Mouse (Mus musculus) layer of hippocampus, adult 18-20 months (tissue): Measurements from ENCODE around the gene Pcdh9. TPM values are rescaled to one million over a fixed set of nuclear protein-coding genes. Genes with fewer than 3 reads are reported as not detected.

Experiments
- DNase-seq, 2 experiments: peaks; one replicate each; pipeline ENCODE4 v3.0.0; 2022; ENCODE audit warnings: low spot score in 2 of 2
- total RNA-seq, 2 experiments: library from RNA; stranded (reverse); gene quantifications; 2 replicates each; pipeline ENCODE4 v1.2.3; 2021

The Pcdh9 gene
- total RNA-seq, 2 experiments from 2014 or later, result 141 to 152 TPM

DNA sequence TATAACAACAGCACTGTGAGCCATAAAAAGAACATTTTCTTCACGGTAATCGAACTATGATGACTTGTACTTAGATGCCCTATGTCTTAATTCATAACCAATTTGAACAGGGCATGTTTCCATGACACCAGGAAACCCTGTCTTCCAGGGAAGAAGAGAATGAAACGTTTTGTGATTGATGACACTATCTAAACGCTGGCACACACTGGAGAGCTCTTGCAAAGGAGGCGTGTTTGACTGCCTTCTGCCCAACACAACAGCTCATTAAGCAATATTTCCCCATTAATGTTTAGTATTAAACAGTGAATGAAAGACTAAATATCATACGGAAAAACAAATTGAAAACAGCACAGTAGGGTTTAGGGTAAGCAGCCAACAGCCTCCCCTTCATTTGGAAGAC, 656.9 kb downstream of the Pcdh9 start:
- DNase-seq, result peak in 1 of 2 experiments; percentile 49

DNA sequence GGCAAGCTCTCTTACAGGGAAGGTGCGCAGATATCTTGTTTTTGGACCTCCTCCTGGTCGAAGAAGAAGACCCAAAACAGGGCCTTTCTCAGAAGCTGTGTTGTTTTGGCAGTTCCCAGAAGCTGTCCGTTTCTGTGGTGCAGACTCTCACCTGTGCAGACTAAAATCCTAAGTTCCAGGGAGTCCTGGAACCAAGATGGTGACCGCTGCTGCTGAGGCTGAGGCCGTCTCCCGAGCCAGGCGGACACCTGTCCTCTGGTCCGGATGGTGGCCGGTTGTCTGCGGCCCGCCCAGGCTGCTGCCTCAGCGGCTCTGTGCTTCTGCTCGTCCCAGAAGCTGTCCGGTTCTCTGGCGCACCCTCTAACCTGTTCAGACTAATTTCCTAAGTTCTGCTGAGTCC, 675.6 kb downstream of the Pcdh9 start:
- DNase-seq, result peak; percentile 82 to 85

DNA sequence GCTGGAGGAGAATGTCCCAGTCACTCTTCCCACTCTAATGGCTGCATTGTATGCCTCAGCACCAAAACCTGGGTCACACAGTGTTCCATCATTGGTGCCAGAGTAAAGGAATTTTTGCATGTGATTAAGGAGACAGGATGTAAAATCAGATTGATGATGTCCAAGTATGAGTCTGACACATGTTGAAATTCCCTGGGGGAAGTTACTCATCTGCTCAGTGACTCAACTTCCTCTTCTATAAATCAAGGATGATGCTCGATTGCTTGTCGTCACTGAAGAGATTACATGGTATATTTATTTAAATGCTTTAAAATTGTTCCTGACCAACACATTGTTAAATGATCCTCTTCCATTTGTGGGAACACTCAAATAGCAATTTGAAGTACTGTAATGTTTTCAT, 690.7 kb downstream of the Pcdh9 start:
- no peak for DNase-seq

DNA sequence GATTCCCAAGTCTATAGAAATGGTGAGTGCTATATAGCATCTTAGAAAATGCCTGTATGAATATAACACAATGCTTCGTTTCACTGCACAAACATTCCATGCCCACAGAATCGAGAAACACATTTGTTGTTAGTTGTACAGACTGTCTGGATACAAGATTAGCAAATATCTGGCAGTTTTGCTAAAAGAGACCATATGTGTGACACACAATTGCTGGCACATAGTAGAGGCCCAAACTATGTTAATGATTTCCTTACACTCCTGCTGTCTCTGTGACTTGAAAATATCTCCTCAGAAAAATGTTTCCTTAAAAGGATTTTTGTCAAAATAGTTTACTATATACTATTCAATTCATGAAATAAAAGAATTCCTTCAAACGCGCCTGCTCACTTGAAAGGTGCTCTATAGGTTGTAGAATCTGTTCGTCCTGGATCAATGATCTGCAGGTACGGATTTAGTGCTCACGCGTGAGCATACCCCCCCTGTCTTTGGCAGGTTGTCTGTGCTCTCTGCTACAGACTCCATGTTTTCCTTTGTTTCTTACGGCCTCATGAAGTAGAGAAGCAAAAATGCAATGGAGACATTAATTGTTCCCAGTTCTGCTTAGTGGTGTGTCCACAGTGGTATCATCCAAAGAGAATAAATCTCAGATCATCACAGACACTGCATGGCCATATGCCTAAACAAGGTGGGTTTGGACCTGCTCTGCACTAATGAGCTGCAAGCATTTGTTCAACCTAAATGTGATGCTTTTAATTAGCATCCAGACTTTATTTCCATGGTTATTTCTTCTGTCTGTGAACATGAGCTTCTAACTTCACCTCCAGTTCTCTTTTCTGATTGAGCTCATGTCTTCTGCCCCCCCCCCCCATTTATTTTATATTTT, 707.6 kb downstream of the Pcdh9 start:
- DNase-seq, result peak; percentile 29 to 70

DNA sequence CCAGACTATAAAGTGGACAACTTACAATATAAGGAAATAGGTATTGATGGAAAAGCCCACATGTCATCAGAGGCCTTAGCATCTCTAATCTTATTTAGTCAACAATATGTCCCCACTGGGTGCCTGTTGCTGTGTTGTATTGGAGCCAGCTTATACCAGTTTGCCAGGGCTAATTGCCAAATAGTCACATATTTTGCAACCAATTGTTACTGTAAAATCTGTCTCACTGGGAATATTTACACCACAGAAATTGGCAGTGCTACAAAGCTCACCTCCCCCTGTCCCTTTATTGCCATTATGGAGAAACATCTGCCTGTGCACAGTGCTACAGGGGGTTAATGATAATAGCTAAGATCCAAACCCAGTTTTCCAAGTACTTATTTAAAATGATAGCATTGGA, 721.3 kb downstream of the Pcdh9 start:
- DNase-seq, result peak in 1 of 2 experiments; percentile 11

DNA sequence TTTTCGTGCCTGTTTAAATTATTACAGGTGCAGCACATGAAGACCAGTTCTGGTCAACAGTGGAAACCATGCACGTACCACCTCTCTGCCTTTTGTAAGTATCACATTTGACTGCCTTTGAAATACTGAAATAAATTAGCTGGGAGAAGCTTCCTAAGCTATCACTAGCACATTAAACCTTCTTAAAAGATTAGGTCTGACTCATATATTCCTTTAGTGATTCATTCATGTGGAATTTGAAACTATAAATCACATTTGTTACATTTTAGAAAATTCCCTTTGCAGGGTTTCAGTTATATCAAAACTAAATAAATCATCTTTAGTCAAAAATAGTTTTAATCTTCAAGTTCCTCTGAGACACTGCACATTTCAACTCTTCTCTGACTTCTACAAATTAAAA, 722.1 kb downstream of the Pcdh9 start:
- DNase-seq, result no peak

DNA sequence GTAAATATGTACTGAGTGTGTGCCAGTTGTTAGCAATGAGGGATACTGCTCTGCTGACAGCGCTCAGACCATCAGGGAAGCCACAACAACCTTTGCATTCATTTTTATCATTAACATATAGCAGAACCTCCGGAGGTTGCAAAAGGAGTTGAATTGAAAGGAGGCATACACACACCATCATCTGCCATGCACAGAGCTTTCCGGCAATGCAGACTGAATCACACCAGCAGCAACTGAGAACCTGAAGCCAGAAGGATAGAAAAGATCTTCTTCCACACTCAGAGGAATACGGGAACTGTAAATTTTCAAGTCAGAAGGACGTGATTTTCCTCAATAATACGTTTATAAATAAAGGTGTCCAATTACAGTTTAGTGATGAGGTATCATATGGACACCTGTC, 747.1 kb downstream of the Pcdh9 start:
- DNase-seq, result no peak

DNA sequence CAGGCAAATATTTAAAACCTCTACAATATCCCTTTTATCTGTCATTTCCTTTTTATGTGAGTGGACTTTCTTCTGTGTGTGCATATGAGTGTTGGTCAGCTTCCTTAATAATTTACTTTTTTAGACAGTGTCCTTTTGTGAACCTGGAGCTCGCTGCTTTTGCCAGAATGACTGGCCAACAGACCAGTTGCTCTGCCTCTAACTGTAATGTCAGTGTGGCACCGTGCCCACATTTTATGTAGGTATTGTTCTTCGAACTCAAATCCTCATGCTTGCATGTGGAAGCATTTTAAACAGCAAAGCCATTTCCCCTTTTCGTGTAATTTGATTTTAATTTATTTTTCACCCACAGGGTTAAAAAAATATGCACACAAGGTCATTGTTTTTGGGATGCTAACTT, 748.4 kb downstream of the Pcdh9 start:
- no peak for DNase-seq

DNA sequence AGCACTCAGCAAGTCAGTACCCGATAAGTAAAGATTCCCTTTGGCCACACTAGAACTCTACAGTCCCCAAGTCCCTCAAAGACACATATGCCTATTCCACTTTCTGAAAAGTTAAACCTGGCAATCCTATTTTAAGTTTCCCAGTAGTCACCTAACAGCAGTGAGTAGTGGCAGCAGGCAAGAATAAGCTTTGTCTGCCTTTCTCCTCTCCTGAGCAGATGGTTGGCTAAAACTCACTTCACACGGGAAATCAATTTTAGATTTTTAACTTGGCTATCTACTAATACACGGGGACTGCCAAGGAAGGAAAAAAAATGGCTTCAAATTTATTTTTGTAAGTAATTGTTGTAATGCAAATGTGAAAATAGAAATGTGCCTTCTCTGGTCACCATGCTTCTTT, 763.5 kb downstream of the Pcdh9 start:
- no peak for DNase-seq

DNA sequence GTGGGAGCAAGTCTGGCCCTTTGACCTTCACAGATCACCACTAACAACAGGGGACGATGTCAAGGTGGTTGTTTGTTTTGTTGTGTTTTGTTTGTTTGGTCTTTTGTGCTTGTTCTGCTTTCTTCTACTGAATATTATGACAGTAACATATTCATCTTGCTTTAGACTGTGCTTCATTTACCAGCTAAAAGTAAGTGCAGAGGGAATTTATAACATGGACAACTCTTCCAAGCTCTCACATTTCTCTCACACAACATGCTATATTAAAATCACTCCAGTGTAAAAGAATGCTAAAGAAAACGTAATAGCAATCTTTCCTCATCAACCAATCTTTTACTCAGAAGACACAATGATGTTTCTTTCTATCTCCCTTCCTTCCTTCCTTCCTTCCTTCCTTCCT, 787.7 kb downstream of the Pcdh9 start:
- DNase-seq, result no peak

DNA sequence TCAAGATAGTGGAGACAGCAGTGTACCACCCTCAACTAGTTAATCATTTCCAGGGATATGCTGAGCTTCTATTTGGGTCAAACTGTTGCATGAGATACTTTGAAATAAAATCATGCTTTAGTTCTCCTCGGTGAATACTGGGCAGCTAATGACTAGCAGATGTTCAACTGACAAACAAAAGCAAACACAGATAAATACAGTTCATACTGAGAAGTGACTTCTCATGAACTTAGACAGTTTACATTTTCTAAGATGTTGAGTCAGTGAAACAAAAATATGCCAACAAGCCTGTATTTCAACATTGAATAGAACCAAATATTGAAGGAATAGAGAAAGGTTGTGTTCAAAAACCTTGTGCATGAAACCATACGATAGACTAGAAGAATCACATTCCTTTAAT, 795.4 kb downstream of the Pcdh9 start:
- DNase-seq, result no peak

DNA sequence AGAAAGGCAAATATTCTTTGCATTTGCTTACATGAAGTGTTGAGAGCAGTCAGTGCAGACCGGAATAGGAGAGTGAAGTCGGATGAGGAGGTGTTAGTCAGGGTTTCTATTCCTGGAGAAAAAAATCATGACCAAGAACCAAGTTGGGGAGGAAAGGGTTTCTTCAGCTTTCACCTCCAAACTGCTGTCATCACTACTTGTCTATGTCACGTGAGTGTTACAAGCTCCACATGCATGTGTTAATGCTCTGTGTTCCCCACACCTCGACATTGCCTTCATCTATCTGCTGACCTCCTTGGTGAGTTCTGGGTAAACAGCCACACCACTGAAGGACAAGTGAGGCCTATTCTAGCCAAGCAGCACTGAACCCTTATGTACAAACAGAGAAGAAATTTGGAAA, 797.7 kb downstream of the Pcdh9 start:
- no peak for DNase-seq

DNA sequence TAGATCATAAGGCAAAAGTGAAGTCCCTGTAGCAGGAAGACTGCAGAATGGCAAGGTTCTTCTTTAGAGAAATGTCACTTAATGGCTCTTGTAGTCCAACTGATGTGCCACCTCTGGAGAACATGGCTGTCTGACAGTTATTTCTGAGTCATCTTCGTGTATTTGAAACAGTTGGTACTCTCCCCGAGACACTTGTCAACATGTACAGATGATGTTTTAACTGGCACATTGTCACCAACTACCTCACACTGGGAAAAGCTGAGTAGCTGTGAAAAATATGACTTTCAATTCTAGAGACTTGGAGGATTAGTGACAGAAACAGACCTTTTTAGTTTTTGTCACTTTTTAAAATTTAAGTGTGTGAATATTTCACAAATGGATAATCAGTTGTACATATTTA, 804.8 kb downstream of the Pcdh9 start:
- peak in 1 of 2 experiments; percentile 17 for DNase-seq

DNA sequence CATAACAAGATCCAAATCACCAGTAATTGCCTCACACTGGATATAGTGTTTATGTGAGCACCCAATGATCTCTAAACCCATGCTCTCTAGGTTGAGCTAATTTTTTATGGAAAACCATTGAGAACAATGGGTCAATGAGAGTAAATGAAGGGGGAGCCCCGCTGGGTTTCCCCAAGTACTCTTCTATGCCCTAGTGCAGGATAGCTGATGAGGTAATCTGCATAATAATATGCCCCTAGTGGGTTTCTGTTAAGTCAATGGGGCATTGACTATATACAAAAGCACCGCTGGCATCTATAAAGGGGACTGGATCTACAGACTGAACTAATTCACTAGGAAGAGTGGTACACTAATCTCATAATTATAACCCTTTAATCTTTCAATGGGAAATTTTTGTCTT, 807.3 kb downstream of the Pcdh9 start:
- DNase-seq, result no peak

DNA sequence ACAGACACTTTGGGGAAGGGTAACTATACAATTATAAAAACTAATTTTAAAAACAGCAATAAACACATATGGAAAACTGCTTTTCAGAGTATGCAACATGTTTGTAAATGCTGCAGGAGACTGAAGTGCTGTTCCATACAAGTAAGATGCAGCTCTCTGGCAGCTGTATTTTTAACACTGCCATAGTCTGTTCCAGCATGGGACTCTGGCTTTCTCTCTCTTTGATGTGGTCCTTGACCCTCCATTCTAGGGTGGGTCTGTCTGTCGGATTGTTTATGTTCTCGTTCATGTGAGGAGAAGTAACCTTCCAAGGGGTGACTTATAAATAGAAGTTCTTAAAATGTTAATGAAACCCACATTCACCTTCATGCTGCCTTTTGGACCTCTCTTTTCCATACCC, 809.6 kb downstream of the Pcdh9 start:
- DNase-seq, result no peak

DNA sequence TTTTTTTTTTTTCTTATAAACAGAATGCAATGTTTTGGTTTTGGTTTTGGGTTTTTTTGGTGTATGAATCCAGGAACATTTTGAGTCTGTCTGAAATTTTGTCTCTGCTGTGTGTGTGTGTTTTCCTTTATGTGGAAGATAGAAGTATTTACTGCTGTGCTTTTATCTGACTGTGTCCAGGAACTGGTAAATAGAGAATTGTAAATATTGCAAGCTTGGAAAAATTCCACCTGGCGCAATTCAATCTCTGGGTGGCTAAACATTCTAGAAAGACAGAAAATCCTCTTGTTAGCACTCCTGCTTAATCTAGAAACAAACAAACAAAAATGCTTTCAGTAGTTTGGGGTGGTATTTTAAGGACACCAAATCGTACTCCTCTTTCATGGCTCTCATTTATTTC, 814.7 kb downstream of the Pcdh9 start:
- no peak for DNase-seq

DNA sequence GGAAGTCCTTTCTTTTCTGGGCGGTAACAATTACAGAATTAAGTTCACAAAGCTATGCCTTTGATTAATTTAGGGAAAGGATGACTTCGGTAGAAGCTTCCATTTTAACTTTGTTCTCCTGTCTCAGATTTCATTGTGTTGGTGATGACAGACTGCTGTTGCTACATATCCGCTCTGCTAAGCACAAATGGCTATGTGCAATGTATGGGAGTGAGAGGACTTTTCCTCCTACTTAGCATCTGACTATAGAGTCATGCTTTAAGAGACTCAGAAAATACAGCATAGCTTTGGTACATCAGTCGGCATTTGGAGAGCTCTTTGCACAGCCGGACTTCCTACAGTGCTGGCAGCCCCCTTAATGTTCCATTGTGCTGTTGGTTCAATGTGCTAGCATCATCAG, 818.1 kb downstream of the Pcdh9 start:
- peak in 1 of 2 experiments; percentile 38 for DNase-seq

DNA sequence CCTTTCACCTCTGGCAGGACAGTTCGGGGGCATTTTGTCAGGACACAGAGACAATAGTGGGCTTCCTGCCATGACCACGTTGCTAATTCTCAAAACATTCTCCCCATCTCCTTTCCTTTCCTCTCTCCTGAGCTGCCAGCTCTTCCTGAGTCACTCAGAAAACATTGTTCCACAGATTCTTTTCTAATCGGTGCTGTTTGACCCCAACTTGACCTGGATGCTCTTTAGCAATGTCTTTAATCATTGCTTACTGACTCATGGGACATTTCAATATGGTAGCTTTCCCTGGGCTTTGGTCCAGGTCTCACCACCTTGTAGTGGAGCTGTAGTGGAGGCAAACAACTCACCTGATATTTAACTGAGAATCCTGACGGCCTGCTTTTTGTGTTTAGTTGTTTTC, 820.3 kb downstream of the Pcdh9 start:
- DNase-seq, result no peak

DNA sequence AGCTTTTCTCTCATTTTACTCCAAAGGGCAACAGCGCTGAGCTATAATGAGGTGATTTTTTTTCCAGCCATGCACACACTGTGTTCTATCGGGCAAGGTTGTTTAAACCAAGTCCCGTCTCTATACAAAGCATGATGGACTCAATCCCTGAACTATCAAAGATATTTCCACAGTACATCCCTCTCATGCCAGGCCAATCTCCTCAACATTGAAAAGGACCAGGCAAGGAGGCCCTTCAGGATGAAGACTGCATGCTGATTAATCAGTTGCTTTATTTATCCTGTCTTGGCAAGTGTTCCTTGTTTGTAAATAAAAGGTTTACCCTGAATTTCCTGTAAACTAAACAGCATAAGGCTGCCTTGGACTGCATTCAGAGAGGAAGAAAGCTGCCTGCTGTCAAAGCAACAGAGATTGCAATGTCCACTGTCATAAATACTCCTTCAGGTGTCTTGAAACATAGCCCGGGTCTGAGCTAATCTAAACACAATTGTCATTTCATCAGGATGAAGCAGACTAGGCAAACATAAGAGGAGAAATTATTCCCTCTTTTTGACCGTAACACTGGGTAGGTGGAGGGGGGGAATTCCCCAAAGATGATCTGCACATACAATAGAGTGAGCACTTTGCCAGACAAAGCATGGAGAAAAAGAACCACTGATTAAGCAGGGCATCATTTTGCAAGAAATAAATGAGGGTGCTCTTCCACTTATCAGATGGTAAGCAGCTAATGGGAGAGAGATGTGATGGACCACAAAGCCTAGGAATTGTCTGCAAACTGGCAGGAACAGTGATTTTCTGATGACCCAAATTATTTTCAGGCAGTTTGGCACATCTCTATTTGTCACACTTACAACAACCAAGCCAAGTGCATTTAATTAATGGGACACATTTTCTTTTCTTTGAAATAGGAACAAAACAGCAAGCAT, 822.8 kb downstream of the Pcdh9 start:
- DNase-seq, result peak in 1 of 2 experiments; percentile 18

DNA sequence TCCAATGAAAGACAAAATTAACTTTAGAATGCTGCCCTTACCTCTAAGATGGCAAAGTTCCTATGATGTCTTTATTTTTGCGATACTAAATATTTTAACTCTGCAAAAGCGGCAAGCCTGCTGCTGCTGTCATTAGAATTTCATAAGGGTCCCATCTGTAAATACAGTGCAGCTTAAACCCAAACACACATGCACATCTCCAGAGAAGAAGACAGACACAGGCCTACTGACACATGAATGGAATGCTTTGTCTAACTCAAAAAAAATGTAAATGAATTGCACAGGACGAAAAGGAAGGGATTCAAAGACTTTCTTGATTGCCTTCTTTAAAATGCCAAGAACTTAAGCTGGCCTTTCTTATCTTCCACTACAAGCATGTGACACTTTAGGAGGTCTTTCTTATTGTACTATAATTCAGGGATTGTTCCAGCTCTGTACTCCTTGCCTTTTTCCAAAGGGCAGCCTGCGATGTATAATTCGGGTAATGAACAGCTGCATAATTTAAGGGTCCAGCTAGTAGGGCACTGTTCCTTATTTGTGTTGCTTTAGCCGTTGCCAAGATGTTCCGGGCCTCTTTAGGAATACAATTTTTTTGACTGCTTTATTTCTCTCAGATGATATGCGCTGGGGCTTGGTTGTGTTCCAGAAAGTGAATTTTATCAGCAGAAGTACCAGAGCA, 823.6 kb downstream of the Pcdh9 start:
- DNase-seq, result peak in 1 of 2 experiments; percentile 27

DNA sequence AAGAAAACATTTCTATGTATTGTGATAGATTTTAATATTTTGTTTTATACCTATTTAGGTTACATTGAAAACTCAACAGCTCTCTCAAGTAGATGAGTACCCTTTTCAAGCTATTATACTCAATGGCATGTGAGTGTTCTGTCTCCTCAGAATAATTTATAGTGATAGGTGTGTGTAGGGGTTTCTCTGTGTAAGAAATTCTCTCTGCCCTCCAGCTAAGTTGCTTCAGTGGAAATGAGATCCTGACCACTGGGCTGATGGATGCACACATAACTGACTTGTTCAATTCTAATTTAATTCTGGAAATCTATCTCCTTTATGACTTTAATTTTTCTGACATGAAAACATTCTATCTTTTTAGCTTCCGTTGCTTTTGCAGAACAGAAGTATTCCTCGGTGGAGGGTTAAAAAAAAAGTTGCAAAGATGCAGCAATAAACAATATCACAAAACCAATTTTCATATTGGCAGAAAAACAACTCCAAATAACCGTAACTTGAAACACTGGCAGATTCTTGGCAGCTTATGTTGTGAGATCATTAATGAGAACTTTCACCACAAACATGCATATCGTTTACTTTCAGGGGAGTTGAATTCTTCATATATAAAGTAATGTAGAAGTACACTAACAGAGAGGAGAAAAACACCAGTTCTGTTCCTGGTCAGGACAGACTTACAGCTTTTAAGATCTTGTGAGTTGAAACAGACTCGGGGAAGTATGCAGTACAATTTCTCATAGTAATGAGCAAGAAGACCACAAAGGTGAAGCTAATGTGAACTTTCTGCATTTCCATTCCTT, 828.5 kb downstream of the Pcdh9 start:
- no peak for DNase-seq
